Mouse (Mus musculus): ENCODE results near the gene Grap2. TPM values are rescaled to one million over a fixed set of nuclear protein-coding genes. Genes with fewer than 3 reads are reported as not detected.
A peak's percentile ranks its signal among the peaks of the same experiment; 100 is the strongest.

The Grap2 gene
- polyA plus RNA-seq, 1 experiment, result 0.49 TPM

- no peak for DNase-seq (ENCODE audit: low read depth)
- TF ChIP-seq POLR2A (IDR thresholded peaks at IDR 0.05; ENCODE audit: borderline replicate concordance, extremely low read depth, insufficient read depth, insufficient read length, poor library complexity, severe bottlenecking) (no peak), CTCF (IDR thresholded peaks at IDR 0.05; ENCODE audit: borderline replicate concordance, extremely low read depth, insufficient read depth, insufficient read length) (no peak)
Measured at GRCm38 (mm10) chr15:80567139-80567538, 5.3 kb upstream of the Grap2 start.

GRCm38 (mm10) chr15:80567731-80568130 lies 4.7 kb upstream of the Grap2 start:
- DNase-seq (ENCODE audit: low read depth), result no peak
- TF ChIP-seq CTCF (IDR thresholded peaks at IDR 0.05; ENCODE audit: borderline replicate concordance, extremely low read depth, insufficient read depth, insufficient read length), result no peak
- TF ChIP-seq POLR2A (IDR thresholded peaks at IDR 0.05; ENCODE audit: borderline replicate concordance, extremely low read depth, insufficient read depth, insufficient read length, poor library complexity, severe bottlenecking), result no peak

- TF ChIP-seq POLR2A (IDR thresholded peaks at IDR 0.05; ENCODE audit: borderline replicate concordance, extremely low read depth, insufficient read depth, insufficient read length, poor library complexity, severe bottlenecking), result no peak
- TF ChIP-seq CTCF (IDR thresholded peaks at IDR 0.05; ENCODE audit: borderline replicate concordance, extremely low read depth, insufficient read depth, insufficient read length), result no peak
- no peak for DNase-seq (ENCODE audit: low read depth)
Measured at GRCm38 (mm10) chr15:80569205-80569604, 3.2 kb upstream of the Grap2 start.

DNA sequence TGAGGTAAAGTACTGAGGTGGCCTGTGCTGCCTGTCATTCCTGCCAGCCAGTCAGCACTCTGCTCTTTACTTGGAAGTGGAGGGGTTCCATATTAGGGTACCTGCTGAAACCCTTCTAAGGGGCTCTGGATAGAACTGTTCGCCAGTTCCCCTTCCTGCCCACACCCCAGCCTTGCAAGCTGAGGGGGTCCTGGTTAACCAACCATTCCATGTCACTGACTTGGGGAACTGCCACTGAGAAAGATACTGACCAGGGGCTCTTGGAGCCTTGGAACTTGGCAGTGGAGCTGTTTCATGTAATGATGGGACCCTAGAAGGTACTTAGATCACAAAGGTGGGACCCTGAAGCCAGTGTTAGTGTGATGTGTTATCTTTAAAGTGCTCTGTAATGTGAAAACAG lies 2.2 kb upstream of the Grap2 start:
- TF ChIP-seq CTCF (IDR thresholded peaks at IDR 0.05; ENCODE audit: borderline replicate concordance, extremely low read depth, insufficient read depth, insufficient read length) (no peak), POLR2A (IDR thresholded peaks at IDR 0.05; ENCODE audit: borderline replicate concordance, extremely low read depth, insufficient read depth, insufficient read length, poor library complexity, severe bottlenecking) (no peak)
- DNase-seq (ENCODE audit: low read depth), result no peak

DNA sequence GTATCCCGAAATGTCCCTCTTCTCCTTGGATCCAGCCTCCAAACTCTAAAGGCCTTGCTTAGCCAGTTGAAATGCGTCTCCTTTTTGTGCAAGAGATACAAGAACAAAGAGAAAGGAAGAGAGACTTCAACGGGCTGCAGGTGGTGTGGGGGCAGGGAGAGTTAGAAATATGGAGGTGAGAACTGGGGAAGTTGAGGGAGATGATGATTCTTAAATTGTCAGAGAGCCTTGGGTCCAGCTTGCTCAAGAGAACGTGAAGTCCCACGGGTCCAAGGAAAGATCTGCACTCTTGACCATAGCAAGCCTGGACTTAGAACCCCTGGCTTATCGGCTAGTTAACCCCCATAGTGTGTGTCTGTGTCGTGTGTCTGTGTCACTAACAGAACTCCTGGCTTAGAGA lies 783 bp upstream of the Grap2 start:
- no peak for TF ChIP-seq CTCF (IDR thresholded peaks at IDR 0.05; ENCODE audit: borderline replicate concordance, extremely low read depth, insufficient read depth, insufficient read length)
- TF ChIP-seq POLR2A (IDR thresholded peaks at IDR 0.05; ENCODE audit: borderline replicate concordance, extremely low read depth, insufficient read depth, insufficient read length, poor library complexity, severe bottlenecking), result no peak
- no peak for DNase-seq (ENCODE audit: low read depth)

- TF ChIP-seq POLR2A (IDR thresholded peaks at IDR 0.05; ENCODE audit: borderline replicate concordance, extremely low read depth, insufficient read depth, insufficient read length, poor library complexity, severe bottlenecking), result no peak
- TF ChIP-seq CTCF (IDR thresholded peaks at IDR 0.05; ENCODE audit: borderline replicate concordance, extremely low read depth, insufficient read depth, insufficient read length), result no peak
- DNase-seq (ENCODE audit: low read depth), result no peak
Measured at GRCm38 (mm10) chr15:80572811-80573520, 572 bp downstream of the Grap2 start.

- TF ChIP-seq CTCF (IDR thresholded peaks at IDR 0.05; ENCODE audit: borderline replicate concordance, extremely low read depth, insufficient read depth, insufficient read length) (no peak), POLR2A (IDR thresholded peaks at IDR 0.05; ENCODE audit: borderline replicate concordance, extremely low read depth, insufficient read depth, insufficient read length, poor library complexity, severe bottlenecking) (no peak)
- peak; percentile 55 for DNase-seq (ENCODE audit: low read depth)
Measured at GRCm38 (mm10) chr15:80574211-80575040, 2.0 kb downstream of the Grap2 start.

- TF ChIP-seq CTCF (IDR thresholded peaks at IDR 0.05; ENCODE audit: borderline replicate concordance, extremely low read depth, insufficient read depth, insufficient read length) (no peak), POLR2A (IDR thresholded peaks at IDR 0.05; ENCODE audit: borderline replicate concordance, extremely low read depth, insufficient read depth, insufficient read length, poor library complexity, severe bottlenecking) (no peak)
- peak; percentile 69 for DNase-seq (ENCODE audit: low read depth)
Measured at GRCm38 (mm10) chr15:80575817-80576370, 3.5 kb downstream of the Grap2 start.

- no peak for DNase-seq (ENCODE audit: low read depth)
- no peak for TF ChIP-seq CTCF (IDR thresholded peaks at IDR 0.05; ENCODE audit: borderline replicate concordance, extremely low read depth, insufficient read depth, insufficient read length)
- no peak for TF ChIP-seq POLR2A (IDR thresholded peaks at IDR 0.05; ENCODE audit: borderline replicate concordance, extremely low read depth, insufficient read depth, insufficient read length, poor library complexity, severe bottlenecking)
Measured at GRCm38 (mm10) chr15:80576415-80576994, 4.1 kb downstream of the Grap2 start.

- TF ChIP-seq POLR2A (IDR thresholded peaks at IDR 0.05; ENCODE audit: borderline replicate concordance, extremely low read depth, insufficient read depth, insufficient read length, poor library complexity, severe bottlenecking), result no peak
- TF ChIP-seq CTCF (IDR thresholded peaks at IDR 0.05; ENCODE audit: borderline replicate concordance, extremely low read depth, insufficient read depth, insufficient read length), result no peak
- peak; percentile 71 for DNase-seq (ENCODE audit: low read depth)
Measured at GRCm38 (mm10) chr15:80577166-80577960, 5.0 kb downstream of the Grap2 start.

Measured in brain, embryonic 14.5 days (tissue).